Mouse (Mus musculus) large intestine, adult 2 months (tissue): ENCODE results near the gene Lman1l. TPM values are rescaled to one million over a fixed set of nuclear protein-coding genes. Genes with fewer than 3 reads are reported as not detected.

ENCODE experiments used
- DNase-seq: peaks from one replicate; pipeline ENCODE4 v3.0.0-alpha.2; 2012; ENCODE audit warnings: low read depth, low spot score
- WGBS: fragments of 180-500 bp; shearing (Covaris S2); methylation state at CpG from one replicate; pipeline ENCODE4 v1.1.7; 2018; 5-methylcytosine and 5-hydroxymethylcytosine counted together
- polyA plus RNA-seq: library from polyadenylated mRNA; depleted of rRNA; stranded (reverse); fragments of >200 nt; gene quantifications from 2 replicates; pipeline ENCODE4 v1.2.3, GENCODE M21; 2012

The Lman1l gene
- polyA plus RNA-seq, 1 experiment, result 0.07 TPM

GRCm38 (mm10) chr9:57647286-57648108, 26.9 kb upstream of the Lman1l start:
- DNase-seq, result no peak
- WGBS, result 27% methylated on average over 4 of the region's 4 CpGs

DNA sequence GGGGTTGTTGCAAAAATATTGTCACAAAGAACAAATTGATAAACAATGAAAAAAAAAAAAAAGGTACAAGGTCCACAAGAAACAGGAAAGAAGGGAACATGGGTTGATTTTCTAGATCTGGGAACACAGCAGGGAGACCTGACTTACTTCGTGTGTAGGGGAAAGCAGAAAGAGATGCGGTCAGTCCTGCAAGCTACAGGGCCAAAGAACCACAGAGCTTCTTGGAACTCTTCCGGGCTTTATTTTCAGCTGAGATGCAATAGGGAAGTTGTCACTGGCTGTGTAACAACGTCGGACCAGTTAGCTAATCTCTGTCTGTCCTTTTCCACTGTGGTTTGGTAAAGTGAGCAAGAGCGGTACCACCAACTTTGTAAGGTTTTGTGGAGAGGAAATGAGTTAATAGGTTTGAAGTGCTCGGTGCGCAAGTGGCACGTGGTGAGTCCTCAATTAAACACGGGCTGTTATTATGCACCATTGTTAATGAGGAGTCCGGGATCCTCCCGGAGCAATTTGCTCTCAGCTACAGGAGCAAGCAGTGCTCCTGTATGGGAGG, 26.1 kb upstream of the Lman1l start:
- no peak for DNase-seq
- WGBS, result 16% methylated on average over 12 of the region's 12 CpGs

- under 1% methylated on average over 84 of the region's 85 CpGs for WGBS
- DNase-seq, result no peak
Measured at GRCm38 (mm10) chr9:57644944-57645893, 24.6 kb upstream of the Lman1l start.

- WGBS, result 1% methylated on average over 18 of the region's 18 CpGs
Measured at GRCm38 (mm10) chr9:57644442-57644943, 23.9 kb upstream of the Lman1l start.

DNA sequence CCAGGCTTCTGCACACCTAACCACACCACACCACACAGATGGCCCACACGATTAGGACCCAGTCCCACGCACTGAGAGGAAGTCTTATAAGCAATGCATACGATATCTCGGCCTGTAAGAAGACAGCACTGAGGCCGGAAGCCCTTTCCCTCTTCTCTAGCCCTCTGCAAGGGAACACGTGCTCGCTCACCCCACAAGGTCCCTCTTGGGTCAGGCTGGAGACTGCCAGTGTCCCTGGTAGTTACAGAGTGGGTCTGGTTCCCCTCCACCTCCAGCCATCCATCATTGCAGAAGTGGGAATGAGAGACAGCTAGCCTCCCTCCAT, 23.2 kb upstream of the Lman1l start:
- WGBS, result 18% methylated on average over 7 of the region's 7 CpGs
- no peak for DNase-seq

More at GRCm38 (mm10) chr9:57644442-57644943, 23.9 kb upstream of the Lman1l start:
- DNase-seq, result no peak

DNA sequence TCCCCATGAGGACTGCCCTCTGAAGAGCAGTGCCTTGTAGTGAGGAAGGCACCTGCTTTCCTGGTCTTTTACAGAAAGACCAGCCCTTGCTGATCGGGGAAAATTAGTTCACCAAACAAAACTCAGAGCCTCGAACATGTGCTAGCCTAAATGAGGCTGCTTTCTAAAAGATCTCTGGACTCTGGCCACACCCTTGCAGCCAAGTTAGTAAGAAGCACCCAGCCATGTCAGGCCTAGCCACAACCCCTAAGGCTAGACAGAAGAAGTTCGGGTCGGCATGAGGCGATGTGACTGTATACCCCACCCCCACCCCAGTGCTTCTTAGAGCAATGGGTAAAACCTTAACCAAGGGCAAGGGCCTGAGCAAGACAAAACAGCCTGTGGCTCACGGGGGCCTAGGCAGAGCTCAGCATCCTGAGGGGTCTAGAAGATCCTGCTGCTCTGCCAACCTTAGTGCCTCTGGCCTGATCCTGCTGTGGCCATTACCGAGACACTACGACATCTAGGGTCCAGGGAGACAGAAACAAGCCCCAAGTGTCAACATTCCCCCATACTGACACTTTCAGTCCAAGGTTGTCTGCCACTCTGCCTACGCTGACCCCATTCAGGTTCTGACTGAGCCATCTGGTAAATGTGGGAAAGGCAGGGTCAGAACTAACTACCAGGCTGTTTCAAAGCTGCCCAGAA, 22.7 kb upstream of the Lman1l start:
- WGBS, result 19% methylated on average over 9 of the region's 9 CpGs
- DNase-seq, result no peak

DNA sequence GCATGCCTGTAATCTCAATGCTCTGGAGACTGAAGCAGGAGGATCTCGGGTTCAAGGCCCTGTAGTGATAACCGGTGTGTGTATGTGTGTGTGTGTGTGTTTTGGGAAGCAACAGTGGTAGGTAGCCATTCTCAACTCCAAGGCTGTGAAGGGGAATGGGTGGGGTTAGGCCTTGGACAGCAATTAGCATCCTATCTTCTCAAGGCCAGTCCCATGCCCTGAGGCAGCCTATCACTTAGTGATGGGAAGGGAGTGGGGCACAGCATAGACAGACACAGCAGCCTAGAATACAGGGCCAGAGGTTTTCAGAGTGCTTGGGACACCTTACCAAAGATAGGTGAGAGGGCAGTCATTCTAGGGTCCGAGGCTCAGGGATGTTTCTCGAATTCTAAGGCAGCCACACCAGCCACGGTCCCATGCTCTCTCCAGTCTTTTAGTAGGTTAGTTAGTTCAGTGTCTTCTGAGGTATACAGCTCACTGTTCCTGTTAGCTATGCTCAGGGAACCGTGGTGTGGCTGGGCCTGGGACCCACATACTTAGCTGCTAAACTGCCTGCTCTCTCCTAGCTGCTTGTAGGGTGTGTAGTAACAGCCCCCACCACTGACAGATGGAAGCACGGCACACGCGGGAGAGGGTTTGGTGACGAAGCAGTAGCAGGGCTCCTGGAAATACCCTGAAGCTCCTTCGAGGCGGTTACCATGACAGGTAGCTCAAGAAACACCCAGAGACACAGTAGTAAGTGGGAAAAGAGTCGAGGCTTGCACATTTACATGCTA, 21.4 kb upstream of the Lman1l start:
- WGBS, result 71% methylated on average over 13 of the region's 13 CpGs
- DNase-seq, result no peak

- WGBS, result 67% methylated on average over 1 of the region's 1 CpGs
- no peak for DNase-seq
Measured at GRCm38 (mm10) chr9:57641022-57641421, 20.4 kb upstream of the Lman1l start.

- 2% methylated on average over 15 of the region's 15 CpGs for WGBS
Measured at GRCm38 (mm10) chr9:57640384-57640783, 19.8 kb upstream of the Lman1l start.

DNA sequence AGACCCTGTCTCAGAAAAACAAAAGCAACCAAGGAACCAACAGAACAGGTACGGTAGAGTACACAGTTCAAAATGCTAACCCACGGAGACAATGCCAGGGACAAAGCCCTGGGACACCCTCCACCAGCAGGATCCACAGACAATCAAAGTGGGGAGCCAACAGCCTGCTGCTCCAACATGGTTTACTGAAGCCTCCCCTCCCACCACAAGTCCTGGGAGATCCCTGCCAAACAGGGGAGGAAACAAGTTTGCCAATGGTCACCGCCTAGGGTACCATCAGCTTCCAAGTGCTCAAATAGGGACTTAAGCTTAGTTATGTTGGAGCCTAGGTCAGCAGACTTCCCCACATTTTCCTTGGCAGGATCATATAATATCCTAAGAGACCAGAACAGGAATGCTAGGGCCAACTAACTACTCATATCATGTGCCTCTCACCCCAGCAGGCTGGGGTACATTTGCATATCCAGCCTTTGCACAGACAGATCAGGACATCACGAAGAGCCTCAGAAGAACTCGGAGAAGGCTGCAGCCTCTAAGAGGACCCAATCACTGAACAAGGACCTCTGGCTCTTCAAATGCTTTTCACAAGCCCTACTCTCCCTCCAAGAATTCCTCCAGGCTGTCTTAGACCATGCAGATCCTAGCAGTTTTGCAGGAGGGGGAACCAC, 19.2 kb upstream of the Lman1l start:
- WGBS, result 22% methylated on average over 5 of the region's 5 CpGs
- DNase-seq, result no peak

More at GRCm38 (mm10) chr9:57640384-57640783, 19.8 kb upstream of the Lman1l start:
- DNase-seq, result no peak

- WGBS, result 13% methylated on average over 8 of the region's 8 CpGs
- DNase-seq, result peak; percentile 86
Measured at GRCm38 (mm10) chr9:57638651-57639459, 18.3 kb upstream of the Lman1l start.

GRCm38 (mm10) chr9:57637741-57638322, 17.3 kb upstream of the Lman1l start:
- DNase-seq, result no peak
- WGBS, result 2% methylated on average over 6 of the region's 6 CpGs

DNA sequence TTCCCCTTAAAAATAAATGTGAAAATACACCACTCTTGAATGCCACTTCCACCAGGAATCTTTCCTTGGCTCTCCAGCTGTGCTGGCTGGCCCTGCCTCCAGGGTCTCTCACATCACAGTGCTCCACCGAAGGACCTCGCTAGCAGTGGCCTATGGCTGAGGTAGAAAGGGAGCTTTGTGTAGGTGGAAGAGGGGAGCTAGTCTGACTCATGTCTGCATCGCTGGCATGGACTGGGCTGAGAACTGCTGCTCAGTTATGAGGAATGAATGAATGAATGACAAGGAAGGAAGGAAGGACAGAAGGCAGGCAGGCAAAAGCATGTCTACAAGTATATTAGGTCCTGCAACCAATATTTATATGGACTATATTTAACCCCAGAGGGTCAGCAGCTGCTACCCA, 16.7 kb upstream of the Lman1l start:
- DNase-seq, result no peak
- 34% methylated on average over 3 of the region's 3 CpGs for WGBS

GRCm38 (mm10) chr9:57633481-57634024, 13.0 kb upstream of the Lman1l start:
- 24% methylated on average over 4 of the region's 4 CpGs for WGBS
- DNase-seq, result no peak

- WGBS, result 48% methylated on average over 14 of the region's 14 CpGs
- no peak for DNase-seq
Measured at GRCm38 (mm10) chr9:57629118-57629874, 8.7 kb upstream of the Lman1l start.

DNA sequence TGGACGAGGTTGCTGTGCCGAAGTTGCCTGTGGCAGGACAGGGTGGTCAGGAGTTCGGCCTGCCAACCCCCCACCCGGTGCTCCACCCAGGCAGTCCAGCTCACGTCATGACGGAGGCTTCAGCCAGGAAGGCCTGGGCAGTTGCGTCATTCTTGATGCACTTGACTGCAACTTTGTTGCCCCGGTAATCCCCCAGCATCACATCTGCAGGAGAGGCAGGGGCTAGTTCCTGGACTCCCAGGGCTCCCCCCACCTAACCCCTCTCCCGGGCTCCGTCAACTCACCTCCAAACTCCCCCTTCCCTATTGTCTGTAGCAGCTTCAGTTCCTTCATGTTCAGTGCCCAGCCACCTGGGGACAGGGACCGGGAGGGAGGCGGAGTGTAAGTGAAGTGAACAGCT, 8.1 kb upstream of the Lman1l start:
- 89% methylated on average over 12 of the region's 12 CpGs for WGBS
- DNase-seq, result no peak
